Mouse (Mus musculus): ENCODE measurements around the gene Ankrd52.

DNA sequence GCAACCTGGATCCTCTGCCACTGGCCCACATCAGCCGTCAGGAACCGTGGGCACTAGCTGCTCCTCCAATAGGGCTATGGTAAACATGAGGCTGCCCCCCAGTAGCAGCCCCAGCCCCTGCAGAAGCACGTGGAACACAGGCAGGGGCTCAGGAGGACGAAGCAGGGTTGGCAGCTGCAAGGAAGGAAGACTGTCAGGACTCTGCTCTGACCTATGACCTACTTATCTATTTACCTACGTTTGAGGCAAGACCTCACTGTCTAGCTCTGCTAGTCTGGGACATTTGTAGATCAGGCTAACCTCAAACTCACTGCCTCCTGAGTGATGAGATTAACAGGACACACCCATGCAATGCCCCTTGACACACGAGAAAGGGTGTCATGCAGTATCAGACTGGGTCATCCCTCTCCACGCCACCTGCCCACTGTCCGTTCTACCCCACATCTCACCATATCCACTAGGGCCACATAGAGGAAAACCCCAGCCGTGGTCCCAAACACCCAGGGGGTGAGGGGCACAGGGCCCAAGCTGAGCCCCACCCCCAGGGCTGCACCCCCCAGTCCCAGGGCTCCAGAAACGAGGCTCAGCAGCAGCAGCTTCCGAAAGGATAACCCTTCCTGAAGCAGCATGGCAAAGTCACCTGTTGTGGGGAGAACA is 19.2 kb downstream of the Ankrd52 start:
- TF ChIP-seq CTCF (IDR thresholded peaks at IDR 0.05) (no peak), EP300 (IDR thresholded peaks at IDR 0.05; ENCODE audit: insufficient read depth, low read depth, low read length) (no peak), POLR2A (IDR thresholded peaks at IDR 0.05; ENCODE audit: insufficient read depth, low read depth, low read length) (no peak)

Data from heart, adult 2 months (tissue).